9 mouse cellular contexts compared by ENCODE assay signal in genomic region chr8:70647343-70648163, GRCm38 (mm10). TPM values are rescaled to one million over a fixed set of nuclear protein-coding genes. Genes with fewer than 3 reads are reported as not detected.
DNase-seq lines count a peak whose midpoint lies in the region; ATAC-seq and TF ChIP-seq lines count a peak whose summit lies in the region.
"Had no signal": no experiment of that assay in that cellular context is flagged by ENCODE, and none has a peak within 500 bp of the region (broad histone marks: within the 10 kb centered on the region; RNA-seq: fewer than 3 reads in every experiment).

No protein-coding gene starts in this region.

- H3K27ac ChIP-seq in liver, adult 2 months (replicated peaks; ENCODE audit: insufficient read depth, low read depth, low read length), result peak overlapping the region; percentile 92
- peak overlapping the region; percentile 88 for H3K27ac ChIP-seq in heart, embryonic 16.5 days (ENCODE audit: low read length)
- peak overlapping the region; percentile 28; the same call in 1 of the 2 replicates for H3K27ac ChIP-seq in neural tube, embryonic 15.5 days (replicated peaks)

- 23% methylated on average over 8 of the region's 8 CpGs for WGBS in liver, adult 2 months
- 43% methylated on average over 8 of the region's 8 CpGs for WGBS in heart, embryonic 16.5 days
- WGBS in neural tube, embryonic 15.5 days, result 39% methylated on average over 8 of the region's 8 CpGs

- H3K9me3 ChIP-seq in heart, embryonic 16.5 days (replicated peaks; ENCODE audit: control insufficient read depth, low read length), result no peaks in the 10 kb centered on the region
- H3K9me3 ChIP-seq in neural tube, embryonic 15.5 days (replicated peaks), result no peaks in the 10 kb centered on the region

- H3K4me1 ChIP-seq in liver, adult 2 months (ENCODE audit: control insufficient read depth, insufficient read depth, low read length), result peaks cover 41% of the 10 kb centered on the region
- peaks cover 47% of the 10 kb centered on the region for H3K4me1 ChIP-seq in heart, embryonic 16.5 days (ENCODE audit: control insufficient read depth, insufficient read depth, low read length)
- peaks cover 36% of the 10 kb centered on the region for H3K4me1 ChIP-seq in neural tube, embryonic 15.5 days

- 0 out of 2 replicates have a peak, but pooled peaks have one; percentile 13 for TF ChIP-seq POLR2A in liver, adult 2 months (IDR thresholded peaks at IDR 0.05; ENCODE audit: extremely low read depth, insufficient read depth, low read length)

- DNase-seq in liver, adult 2 months (ENCODE audit: extremely low read depth, low read depth, low spot score), result peak; percentile 50
- no peak for DNase-seq in liver
- peak; percentile 83 to 84 for DNase-seq in kidney, postnatal 36 days
- DNase-seq in cerebellum, postnatal 4 days (ENCODE audit: low spot score in 2 of 2), result no peak
- DNase-seq in thymus, postnatal 4 days, result no peak
- no peak for DNase-seq in gastrocnemius, postnatal 10 days

- peak overlapping the region; percentile 42 for H3K9ac ChIP-seq in liver, adult 2 months (ENCODE audit: low read depth, low read length)
- peak overlapping the region; percentile 63 for H3K9ac ChIP-seq in heart, embryonic 16.5 days (ENCODE audit: low read length)
- H3K9ac ChIP-seq in neural tube, embryonic 15.5 days (replicated peaks), result no peak overlapping the region

- peaks cover 6% of the 10 kb centered on the region; the same call in 1 of the 2 replicates for H3K79me2 ChIP-seq in liver, adult 2 months (ENCODE audit: control insufficient read depth, insufficient read depth, low read length)

- no peak for TF ChIP-seq CTCF in liver, adult 2 months (IDR thresholded peaks at IDR 0.05; ENCODE audit: low read depth, low read length)

- H3K36me3 ChIP-seq in liver, adult 2 months (ENCODE audit: control insufficient read depth, insufficient read depth, low read length), result peaks cover 20% of the 10 kb centered on the region
- peaks cover 25% of the 10 kb centered on the region for H3K36me3 ChIP-seq in heart, embryonic 16.5 days (ENCODE audit: control insufficient read depth, insufficient read depth)
- peaks cover 25% of the 10 kb centered on the region for H3K36me3 ChIP-seq in neural tube, embryonic 15.5 days

- no peak for ATAC-seq in heart, embryonic 16.5 days (replicated peaks; ENCODE audit: extremely low read depth, insufficient read depth, low FRiP score)
- ATAC-seq in neural tube, embryonic 15.5 days (ENCODE audit: low FRiP score), result no peak

- H3K4me3 ChIP-seq in liver, adult 2 months (ENCODE audit: insufficient read depth, low read depth, low read length), result no peak overlapping the region
- H3K4me3 ChIP-seq in heart, embryonic 16.5 days (ENCODE audit: low read length), result no peak overlapping the region
- no peak overlapping the region for H3K4me3 ChIP-seq in neural tube, embryonic 15.5 days (replicated peaks)
- H3K4me3 ChIP-seq: erythroblast, embryonic 14.5 days had no signal

- no peaks in the 10 kb centered on the region for H3K27me3 ChIP-seq in liver, adult 2 months (ENCODE audit: control insufficient read depth, insufficient read depth, low read length)
- H3K27me3 ChIP-seq in heart, embryonic 16.5 days (ENCODE audit: control insufficient read depth, insufficient read depth, low read length), result no peaks in the 10 kb centered on the region
- H3K27me3 ChIP-seq in neural tube, embryonic 15.5 days (replicated peaks), result no peaks in the 10 kb centered on the region

- no peak overlapping the region for H3K4me2 ChIP-seq in heart, embryonic 16.5 days (ENCODE audit: low read depth, low read length)
- no peak overlapping the region for H3K4me2 ChIP-seq in neural tube, embryonic 15.5 days

RNA-seq across cellular contexts. Expression of gene Pgpep1, which starts 12.6 kb away (rescaled TPM):
- 39.1 and 42.6 TPM in 2 replicates for total RNA-seq in liver, adult 2 months (2014; rRNA removed)
- 91.3 and 117 TPM in 2 replicates for polyA plus RNA-seq in liver, adult 2 months (2012; rRNA removed)
- polyA plus RNA-seq in heart, embryonic 16.5 days (2015; fragmentation: Nextera tagmentation; extraction: Ambion mirVana), result 35.5 and 36.7 TPM in 2 replicates
- 78.6 TPM in 2 replicates for polyA plus RNA-seq in neural tube, embryonic 15.5 days (2015; fragmentation: Nextera tagmentation; extraction: Ambion mirVana)
- total RNA-seq in gastrocnemius, postnatal 10 days (2021), result 10 to 100 TPM; 22.5 to 23.4 TPM

RNA-seq across cellular contexts. Expression of gene Gdf15, which starts 15.3 kb away (rescaled TPM):
- 5.8 and 12.6 TPM in 2 replicates for total RNA-seq in liver, adult 2 months (2014; rRNA removed)
- 23.8 and 27.7 TPM in 2 replicates for polyA plus RNA-seq in liver, adult 2 months (2012; rRNA removed)
- polyA plus RNA-seq in heart, embryonic 16.5 days (2015; fragmentation: Nextera tagmentation; extraction: Ambion mirVana), result 1.2 and 1.6 TPM in 2 replicates
- polyA plus RNA-seq in neural tube, embryonic 15.5 days (2015; fragmentation: Nextera tagmentation; extraction: Ambion mirVana), result 0.22 TPM in 2 replicates
- total RNA-seq in gastrocnemius, postnatal 10 days (2021), result not detected
- polyA plus RNA-seq: erythroblast, embryonic 14.5 days had no signal

RNA-seq across cellular contexts. Expression of gene Lsm4, which starts 25.5 kb away (rescaled TPM):
- total RNA-seq in liver, adult 2 months (2014; rRNA removed), result 30.8 and 35.4 TPM in 2 replicates
- polyA plus RNA-seq in liver, adult 2 months (2012; rRNA removed), result 35.4 and 51.8 TPM in 2 replicates
- 252 and 258 TPM in 2 replicates for polyA plus RNA-seq in heart, embryonic 16.5 days (2015; fragmentation: Nextera tagmentation; extraction: Ambion mirVana)
- 191 and 206 TPM in 2 replicates for polyA plus RNA-seq in neural tube, embryonic 15.5 days (2015; fragmentation: Nextera tagmentation; extraction: Ambion mirVana)
- 10 to 100 TPM; 82.3 to 83.0 TPM for total RNA-seq in gastrocnemius, postnatal 10 days (2021)

RNA-seq across cellular contexts. Expression of gene Lrrc25, which starts 31.6 kb away (rescaled TPM):
- 1.4 and 2.3 TPM in 2 replicates for total RNA-seq in liver, adult 2 months (2014; rRNA removed)
- polyA plus RNA-seq in liver, adult 2 months (2012; rRNA removed), result 2.5 and 7.0 TPM in 2 replicates
- 1.8 and 2.3 TPM in 2 replicates for polyA plus RNA-seq in heart, embryonic 16.5 days (2015; fragmentation: Nextera tagmentation; extraction: Ambion mirVana)
- polyA plus RNA-seq in neural tube, embryonic 15.5 days (2015; fragmentation: Nextera tagmentation; extraction: Ambion mirVana), result 1.5 and 2.6 TPM in 2 replicates
- 1 to 10 TPM; 1.2 to 3.0 TPM for total RNA-seq in gastrocnemius, postnatal 10 days (2021)

RNA-seq across cellular contexts. Expression of gene Ssbp4, which starts 38.9 kb away (rescaled TPM):
- total RNA-seq in liver, adult 2 months (2014; rRNA removed), result 2.3 and 5.0 TPM in 2 replicates
- polyA plus RNA-seq in liver, adult 2 months (2012; rRNA removed), result 13.5 and 16.4 TPM in 2 replicates
- polyA plus RNA-seq in heart, embryonic 16.5 days (2015; fragmentation: Nextera tagmentation; extraction: Ambion mirVana), result 68.4 and 69.5 TPM in 2 replicates
- 170 and 175 TPM in 2 replicates for polyA plus RNA-seq in neural tube, embryonic 15.5 days (2015; fragmentation: Nextera tagmentation; extraction: Ambion mirVana)
- 10 to 100 TPM; 31.1 to 40.1 TPM for total RNA-seq in gastrocnemius, postnatal 10 days (2021)

Comparison
In these comparisons a context has a peak if more than half of its experiments do, and no peak if none do; other contexts are left out.
1. DNase-seq: peak in liver, adult 2 months (single experiment) and kidney, postnatal 36 days (2 of 2); none in liver (single experiment), cerebellum, postnatal 4 days (0 of 2), thymus, postnatal 4 days (single experiment) and gastrocnemius, postnatal 10 days (single experiment).
2. H3K27ac ChIP-seq: peak in every context shown above with its lines; median percentile 92 in liver, adult 2 months; 88 in heart, embryonic 16.5 days; 28 in neural tube, embryonic 15.5 days.